ENCODE assay signal across 20 mouse cellular contexts in the genomic region with DNA sequence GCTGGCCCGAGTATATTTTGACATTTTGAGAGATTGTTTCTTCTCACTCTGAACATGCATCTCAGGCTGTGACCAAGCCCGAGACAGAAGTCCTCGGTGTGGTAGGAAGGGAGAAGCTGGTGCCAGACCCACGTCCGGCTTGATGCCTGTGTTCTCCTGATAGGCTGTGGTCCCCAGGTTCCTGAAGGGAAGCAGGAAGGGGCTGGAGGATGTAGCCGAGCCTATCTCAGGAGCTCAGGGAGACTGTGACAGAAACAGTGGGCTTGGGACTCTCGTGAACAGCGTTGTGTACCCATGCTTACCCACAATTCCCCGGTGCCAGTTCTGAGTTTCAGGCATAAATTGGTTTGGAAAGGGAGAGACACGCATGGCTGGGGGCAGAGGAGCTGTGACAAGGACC. TPM values are rescaled to one million over a fixed set of nuclear protein-coding genes. Genes with fewer than 3 reads are reported as not detected.
DNase-seq lines count a peak whose midpoint lies in the region; ATAC-seq lines count a peak whose summit lies in the region.
"Had no signal": no experiment of that assay in that cellular context is flagged by ENCODE, and none has a peak within 500 bp of the region (broad histone marks: within the 10 kb centered on the region; RNA-seq: fewer than 3 reads in every experiment).

No protein-coding gene starts in this region.

- H3K36me3 ChIP-seq in heart, embryonic 10.5 days = peaks cover 10% of the 10 kb centered on the region; the same call in 1 of the 2 replicates
- peaks cover 100% of the 10 kb centered on the region for H3K36me3 ChIP-seq in megakaryocyte, embryonic 14.5 days (replicated peaks; ENCODE audit: low read length)
- peaks cover 59% of the 10 kb centered on the region for H3K36me3 ChIP-seq in liver, embryonic 12.5 days

- 0 out of 2 replicates have a peak overlapping the region, but pooled peaks have one; percentile 7 for H3K27ac ChIP-seq in heart, embryonic 10.5 days
- peak overlapping the region; percentile 42 for H3K27ac ChIP-seq in liver, embryonic 12.5 days
- H3K27ac ChIP-seq: embryonic facial prominence, embryonic 10.5 days; forebrain, embryonic 13.5 days; heart, embryonic 13.5 days; hindbrain, embryonic 13.5 days; hindbrain, postnatal 0 days had no signal

- H3K4me3 ChIP-seq in heart, embryonic 10.5 days = no peak overlapping the region
- peak overlapping the region; percentile 60 for H3K4me3 ChIP-seq in megakaryocyte, embryonic 14.5 days (replicated peaks)
- no peak overlapping the region for H3K4me3 ChIP-seq in liver, embryonic 12.5 days
- H3K4me3 ChIP-seq: embryonic facial prominence, embryonic 10.5 days; forebrain, embryonic 13.5 days; heart, embryonic 13.5 days; hindbrain, embryonic 13.5 days had no signal

- no peaks in the 10 kb centered on the region for H3K9me3 ChIP-seq in heart, embryonic 10.5 days
- H3K9me3 ChIP-seq in megakaryocyte, embryonic 14.5 days = peaks cover 3% of the 10 kb centered on the region; the same call in 1 of the 2 replicates
- H3K9me3 ChIP-seq in liver, embryonic 12.5 days (replicated peaks) = 0 out of 2 replicates have a peak, but pooled peaks cover 4% of the 10 kb centered on the region
- H3K9me3 ChIP-seq: forebrain, embryonic 13.5 days; hindbrain, embryonic 13.5 days had no signal

- no peaks in the 10 kb centered on the region for H3K27me3 ChIP-seq in heart, embryonic 10.5 days (ENCODE audit: insufficient read depth, poor library complexity, severe bottlenecking)
- no peaks in the 10 kb centered on the region for H3K27me3 ChIP-seq in megakaryocyte, embryonic 14.5 days (replicated peaks)
- H3K27me3 ChIP-seq in liver, embryonic 12.5 days (replicated peaks) = no peaks in the 10 kb centered on the region
- H3K27me3 ChIP-seq: forebrain, embryonic 13.5 days; heart, embryonic 13.5 days; hindbrain, embryonic 13.5 days had no signal

- no peak for ATAC-seq in megakaryocyte, adult 5-6 weeks (ENCODE audit: poor library complexity, severe bottlenecking)
- ATAC-seq in liver, embryonic 12.5 days = peak; percentile 18; the same call in 1 of the 2 replicates
- ATAC-seq in megakaryocyte progenitor cell, adult 5-6 weeks (replicated peaks; ENCODE audit: poor library complexity) = peak; percentile 35
- no peak for ATAC-seq in megakaryocyte-erythroid progenitor cell, adult 5-6 weeks (replicated peaks; ENCODE audit: low FRiP score, low TSS enrichment, poor library complexity, severe bottlenecking)
- ATAC-seq: forebrain, embryonic 13.5 days; forebrain, postnatal 0 days; hindbrain, postnatal 0 days had no signal

- H3K4me2 ChIP-seq in liver, embryonic 12.5 days = no peak overlapping the region
- H3K4me2 ChIP-seq: forebrain, embryonic 13.5 days; heart, embryonic 13.5 days; hindbrain, embryonic 13.5 days had no signal

- peaks cover 23% of the 10 kb centered on the region for H3K4me1 ChIP-seq in heart, embryonic 10.5 days
- H3K4me1 ChIP-seq in megakaryocyte, embryonic 14.5 days = peaks cover 99% of the 10 kb centered on the region
- H3K4me1 ChIP-seq in liver, embryonic 12.5 days = peaks cover 36% of the 10 kb centered on the region
- H3K4me1 ChIP-seq: forebrain, embryonic 13.5 days; heart, embryonic 13.5 days had no signal

- WGBS in heart, embryonic 10.5 days = 68% methylated on average over 10 of the region's 10 CpGs
- WGBS in liver, embryonic 12.5 days (ENCODE audit: insufficient replicate concordance) = 34% methylated on average over 10 of the region's 10 CpGs

- no peak overlapping the region; the same call in 1 of the 2 replicates for H3K9ac ChIP-seq in liver, embryonic 12.5 days
- H3K9ac ChIP-seq: forebrain, embryonic 13.5 days; forebrain, postnatal 0 days; heart, embryonic 13.5 days; hindbrain, embryonic 13.5 days had no signal

- no peak for DNase-seq in heart, embryonic 10.5 days (ENCODE audit: low spot score)
- DNase-seq in heart, adult 18-20 months = no peak
- DNase-seq in adrenal gland, postnatal 25 days = no peak
- DNase-seq: adrenal gland, adult 2 months; adrenal gland, postnatal 36 days; cerebellum, adult 11 months; cerebellum, postnatal 36 days; forebrain, postnatal 0 days; gastrocnemius, postnatal 14 days; heart, postnatal 4 days had no signal

RNA-seq across cellular contexts. Expression of gene Rhof, which starts 13.7 kb away (rescaled TPM):
- polyA plus RNA-seq in heart, embryonic 10.5 days (2016; fragmentation: Nextera tagmentation; extraction: Ambion mirVana) = 1.5 and 1.7 TPM in 2 replicates
- 1 to 10 TPM in 1 of 2 experiments, under 1 TPM in 1; 0.55 to 2.6 TPM for total RNA-seq in heart, adult 18-20 months (2021)
- 21.3 and 61.2 TPM in 2 replicates for polyA plus RNA-seq in megakaryocyte, embryonic 14.5 days (2012; ENCODE audit: insufficient read depth, low replicate concordance)
- 5.4 and 7.6 TPM in 2 replicates for total RNA-seq in megakaryocyte, adult 5-6 weeks (2015)
- total RNA-seq in megakaryocyte, adult 5-6 weeks (2017) = 6.4 and 6.5 TPM in 2 replicates
- polyA plus RNA-seq in liver, embryonic 12.5 days (2016; fragmentation: Nextera tagmentation; extraction: Ambion mirVana) = 3.9 and 4.8 TPM in 2 replicates
- 0.42 and 1.0 TPM in 2 replicates for total RNA-seq in megakaryocyte progenitor cell, adult 5-6 weeks (2015)
- total RNA-seq in megakaryocyte progenitor cell, adult 5-6 weeks (2017) = 0.54 and 1.1 TPM in 2 replicates
- total RNA-seq in adrenal gland, postnatal 25 days (2021) = 1.1 and 1.6 TPM in 2 replicates
- 3.2 TPM in 1 of 2 replicates, not detected in the other for total RNA-seq in megakaryocyte-erythroid progenitor cell, adult 5-6 weeks (2014; fragmentation: Nextera tagmentation)
- total RNA-seq in megakaryocyte-erythroid progenitor cell, adult 5-6 weeks (2017) = 0.61 and 1.1 TPM in 2 replicates

RNA-seq across cellular contexts. Expression of gene Setd1b, which starts 23.2 kb away (rescaled TPM):
- polyA plus RNA-seq in heart, embryonic 10.5 days (2016; fragmentation: Nextera tagmentation; extraction: Ambion mirVana) = 5.4 and 9.8 TPM in 2 replicates
- 10 to 100 TPM; 11.4 to 15.5 TPM for total RNA-seq in heart, adult 18-20 months (2021)
- polyA plus RNA-seq in megakaryocyte, embryonic 14.5 days (2012; ENCODE audit: insufficient read depth, low replicate concordance) = 20.8 and 52.6 TPM in 2 replicates
- 40.4 and 44.9 TPM in 2 replicates for total RNA-seq in megakaryocyte, adult 5-6 weeks (2015)
- total RNA-seq in megakaryocyte, adult 5-6 weeks (2017) = 4.1 and 8.7 TPM in 2 replicates
- 6.0 and 6.1 TPM in 2 replicates for polyA plus RNA-seq in liver, embryonic 12.5 days (2016; fragmentation: Nextera tagmentation; extraction: Ambion mirVana)
- 27.5 and 28.3 TPM in 2 replicates for total RNA-seq in megakaryocyte progenitor cell, adult 5-6 weeks (2015)
- 1.9 and 3.1 TPM in 2 replicates for total RNA-seq in megakaryocyte progenitor cell, adult 5-6 weeks (2017)
- 34.7 and 41.6 TPM in 2 replicates for total RNA-seq in adrenal gland, postnatal 25 days (2021)
- total RNA-seq in megakaryocyte-erythroid progenitor cell, adult 5-6 weeks (2014; fragmentation: Nextera tagmentation) = 37.1 and 43.9 TPM in 2 replicates
- 2.1 and 3.9 TPM in 2 replicates for total RNA-seq in megakaryocyte-erythroid progenitor cell, adult 5-6 weeks (2017)

RNA-seq across cellular contexts. Expression of gene Psmd9, which starts 50.4 kb away (rescaled TPM):
- 73.2 and 85.3 TPM in 2 replicates for polyA plus RNA-seq in heart, embryonic 10.5 days (2016; fragmentation: Nextera tagmentation; extraction: Ambion mirVana)
- total RNA-seq in heart, adult 18-20 months (2021) = 10 to 100 TPM; 12.9 to 17.0 TPM
- 86.5 and 87.0 TPM in 2 replicates for polyA plus RNA-seq in megakaryocyte, embryonic 14.5 days (2012; ENCODE audit: insufficient read depth, low replicate concordance)
- 14.0 and 24.6 TPM in 2 replicates for total RNA-seq in megakaryocyte, adult 5-6 weeks (2015)
- 9.6 and 20.4 TPM in 2 replicates for total RNA-seq in megakaryocyte, adult 5-6 weeks (2017)
- 77.4 and 77.8 TPM in 2 replicates for polyA plus RNA-seq in liver, embryonic 12.5 days (2016; fragmentation: Nextera tagmentation; extraction: Ambion mirVana)
- 22.3 and 23.9 TPM in 2 replicates for total RNA-seq in megakaryocyte progenitor cell, adult 5-6 weeks (2015)
- 15.2 and 19.4 TPM in 2 replicates for total RNA-seq in megakaryocyte progenitor cell, adult 5-6 weeks (2017)
- 26.8 and 30.8 TPM in 2 replicates for total RNA-seq in adrenal gland, postnatal 25 days (2021)
- total RNA-seq in megakaryocyte-erythroid progenitor cell, adult 5-6 weeks (2014; fragmentation: Nextera tagmentation) = 89.8 and 96.1 TPM in 2 replicates
- total RNA-seq in megakaryocyte-erythroid progenitor cell, adult 5-6 weeks (2017) = 36.0 and 41.0 TPM in 2 replicates

RNA-seq across cellular contexts. Expression of gene Tmem120b, which starts 50.6 kb away (rescaled TPM):
- 13.6 and 14.3 TPM in 2 replicates for polyA plus RNA-seq in heart, embryonic 10.5 days (2016; fragmentation: Nextera tagmentation; extraction: Ambion mirVana)
- 10 to 100 TPM; 10.1 to 10.3 TPM for total RNA-seq in heart, adult 18-20 months (2021)
- 5.3 and 6.9 TPM in 2 replicates for polyA plus RNA-seq in megakaryocyte, embryonic 14.5 days (2012; ENCODE audit: insufficient read depth, low replicate concordance)
- 0.87 and 2.5 TPM in 2 replicates for total RNA-seq in megakaryocyte, adult 5-6 weeks (2015)
- total RNA-seq in megakaryocyte, adult 5-6 weeks (2017) = 0.29 and 1.3 TPM in 2 replicates
- polyA plus RNA-seq in liver, embryonic 12.5 days (2016; fragmentation: Nextera tagmentation; extraction: Ambion mirVana) = 28.2 and 30.3 TPM in 2 replicates
- 0.42 and 1.4 TPM in 2 replicates for total RNA-seq in megakaryocyte progenitor cell, adult 5-6 weeks (2015)
- total RNA-seq in megakaryocyte progenitor cell, adult 5-6 weeks (2017) = 1.4 and 1.6 TPM in 2 replicates
- total RNA-seq in adrenal gland, postnatal 25 days (2021) = 15.0 and 20.3 TPM in 2 replicates
- 22.0 and 24.8 TPM in 2 replicates for total RNA-seq in megakaryocyte-erythroid progenitor cell, adult 5-6 weeks (2014; fragmentation: Nextera tagmentation)
- total RNA-seq in megakaryocyte-erythroid progenitor cell, adult 5-6 weeks (2017) = 4.0 and 12.6 TPM in 2 replicates

Comparison
In these comparisons a context has a peak if more than half of its experiments do, and no peak if none do; other contexts are left out.
1. ATAC-seq: peak in liver, embryonic 12.5 days (single experiment) and megakaryocyte progenitor cell, adult 5-6 weeks (single experiment); none in megakaryocyte, adult 5-6 weeks (single experiment) and megakaryocyte-erythroid progenitor cell, adult 5-6 weeks (single experiment).